Mouse (Mus musculus): ENCODE results near the gene Olfr586. TPM values are rescaled to one million over a fixed set of nuclear protein-coding genes. Genes with fewer than 3 reads are reported as not detected.

Olfr586 gene
- not detected in 2 replicates for polyA plus RNA-seq (2012; rRNA removed)

- TF ChIP-seq POLR2A (IDR thresholded peaks at IDR 0.05; ENCODE audit: borderline replicate concordance, extremely low read depth, insufficient read depth, insufficient read length, poor library complexity, severe bottlenecking) (no peak), CTCF (IDR thresholded peaks at IDR 0.05; ENCODE audit: borderline replicate concordance, extremely low read depth, insufficient read depth, insufficient read length) (no peak)
- no peak for DNase-seq (ENCODE audit: low read depth)
Observed at GRCm38 (mm10) chr7:103125538-103125937, at the start of gene Olfr586. TSS of gene Olfr586 (minus strand) at chr7:103125638.

GRCm38 (mm10) chr7:103169697-103170096 lies 44.3 kb upstream of the Olfr586 start:
- DNase-seq (ENCODE audit: low read depth) = no peak
- TF ChIP-seq CTCF (IDR thresholded peaks at IDR 0.05; ENCODE audit: borderline replicate concordance, extremely low read depth, insufficient read depth, insufficient read length) = no peak
- no peak for TF ChIP-seq POLR2A (IDR thresholded peaks at IDR 0.05; ENCODE audit: borderline replicate concordance, extremely low read depth, insufficient read depth, insufficient read length, poor library complexity, severe bottlenecking)

- no peak for TF ChIP-seq CTCF (IDR thresholded peaks at IDR 0.05; ENCODE audit: borderline replicate concordance, extremely low read depth, insufficient read depth, insufficient read length)
- no peak for TF ChIP-seq POLR2A (IDR thresholded peaks at IDR 0.05; ENCODE audit: borderline replicate concordance, extremely low read depth, insufficient read depth, insufficient read length, poor library complexity, severe bottlenecking)
- no peak for DNase-seq (ENCODE audit: low read depth)
Observed at GRCm38 (mm10) chr7:103156256-103156655, 30.8 kb upstream of the Olfr586 start, which contains the start of gene Olfr589. TSS of gene Olfr589 (minus strand) at chr7:103156356.

GRCm38 (mm10) chr7:103140579-103140978 lies 15.1 kb upstream of the Olfr586 start, which contains the start of gene Olfr588-ps1:
TSS of gene Olfr588-ps1 (plus strand) at chr7:103140879.
- no peak for TF ChIP-seq CTCF (IDR thresholded peaks at IDR 0.05; ENCODE audit: borderline replicate concordance, extremely low read depth, insufficient read depth, insufficient read length)
- no peak for TF ChIP-seq POLR2A (IDR thresholded peaks at IDR 0.05; ENCODE audit: borderline replicate concordance, extremely low read depth, insufficient read depth, insufficient read length, poor library complexity, severe bottlenecking)
- no peak for DNase-seq (ENCODE audit: low read depth)

- peak; percentile 1 for DNase-seq (ENCODE audit: low read depth)
- no peak for TF ChIP-seq POLR2A (IDR thresholded peaks at IDR 0.05; ENCODE audit: borderline replicate concordance, extremely low read depth, insufficient read depth, insufficient read length, poor library complexity, severe bottlenecking)
- TF ChIP-seq CTCF (IDR thresholded peaks at IDR 0.05; ENCODE audit: borderline replicate concordance, extremely low read depth, insufficient read depth, insufficient read length) = no peak
Observed at GRCm38 (mm10) chr7:103119406-103119805, 6.0 kb downstream of the Olfr586 start.

- DNase-seq (ENCODE audit: low read depth) = no peak
- TF ChIP-seq CTCF (IDR thresholded peaks at IDR 0.05; ENCODE audit: borderline replicate concordance, extremely low read depth, insufficient read depth, insufficient read length) = no peak
- TF ChIP-seq POLR2A (IDR thresholded peaks at IDR 0.05; ENCODE audit: borderline replicate concordance, extremely low read depth, insufficient read depth, insufficient read length, poor library complexity, severe bottlenecking) = no peak
Observed at GRCm38 (mm10) chr7:103097420-103097819, 28.0 kb downstream of the Olfr586 start, which contains the start of gene Olfr585. TSS of gene Olfr585 (plus strand) at chr7:103097720.

GRCm38 (mm10) chr7:103081585-103081984 lies 43.9 kb downstream of the Olfr586 start, which contains the start of gene Olfr584:
TSS of gene Olfr584 (plus strand) at chr7:103081885.
- DNase-seq (ENCODE audit: low read depth) = no peak
- TF ChIP-seq POLR2A (IDR thresholded peaks at IDR 0.05; ENCODE audit: borderline replicate concordance, extremely low read depth, insufficient read depth, insufficient read length, poor library complexity, severe bottlenecking) (no peak), CTCF (IDR thresholded peaks at IDR 0.05; ENCODE audit: borderline replicate concordance, extremely low read depth, insufficient read depth, insufficient read length) (no peak)

Other genes starting within 250 kb of the Olfr586 start
- gene Olfr568, start 248.5 kb downstream of the Olfr586 start, polyA plus RNA-seq (2012; rRNA removed) = not detected in 2 replicates
- gene Olfr569, start 234.8 kb downstream of the Olfr586 start, polyA plus RNA-seq (2012; rRNA removed) = not detected in 2 replicates
- not detected in 2 replicates for gene Olfr570, start 231.1 kb downstream of the Olfr586 start, polyA plus RNA-seq (2012; rRNA removed)
- gene Olfr571, start 208.1 kb downstream of the Olfr586 start, polyA plus RNA-seq (2012; rRNA removed) = not detected in 2 replicates
- not detected in 2 replicates for gene Olfr572, start 201.2 kb downstream of the Olfr586 start, polyA plus RNA-seq (2012; rRNA removed)
- gene Olfr573-ps1, start 183.1 kb downstream of the Olfr586 start, polyA plus RNA-seq (2012; rRNA removed) = not detected in 2 replicates
- gene Olfr574, start 177.2 kb downstream of the Olfr586 start, polyA plus RNA-seq (2012; rRNA removed) = 0.08 TPM in 1 of 2 replicates, not detected in the other
- gene Olfr575, start 166.9 kb downstream of the Olfr586 start, polyA plus RNA-seq (2012; rRNA removed) = not detected in 2 replicates
- not detected in 2 replicates for gene Olfr576, start 163.0 kb downstream of the Olfr586 start, polyA plus RNA-seq (2012; rRNA removed)
- not detected in 2 replicates for gene Olfr577, start 149.7 kb downstream of the Olfr586 start, polyA plus RNA-seq (2012; rRNA removed)
- gene Olfr578, start 136.3 kb downstream of the Olfr586 start, polyA plus RNA-seq (2012; rRNA removed) = not detected in 2 replicates
- gene Olfr582, start 87.6 kb downstream of the Olfr586 start, polyA plus RNA-seq (2012; rRNA removed) = not detected in 2 replicates
- gene Olfr583, start 74.3 kb downstream of the Olfr586 start, polyA plus RNA-seq (2012; rRNA removed) = not detected in 2 replicates
- gene Olfr584, start 43.8 kb downstream of the Olfr586 start, polyA plus RNA-seq (2012; rRNA removed) = not detected in 2 replicates
- not detected in 2 replicates for gene Olfr585, start 27.9 kb downstream of the Olfr586 start, polyA plus RNA-seq (2012; rRNA removed)
- gene Olfr588-ps1, start 15.2 kb upstream of the Olfr586 start, polyA plus RNA-seq (2012; rRNA removed) = not detected in 2 replicates
- not detected in 2 replicates for gene Olfr589, start 30.7 kb upstream of the Olfr586 start, polyA plus RNA-seq (2012; rRNA removed)
- not detected in 2 replicates for gene Olfr591, start 52.7 kb upstream of the Olfr586 start, polyA plus RNA-seq (2012; rRNA removed)
- gene Olfr592, start 59.2 kb upstream of the Olfr586 start, polyA plus RNA-seq (2012; rRNA removed) = not detected in 2 replicates
- not detected in 2 replicates for gene Olfr593, start 86.2 kb upstream of the Olfr586 start, polyA plus RNA-seq (2012; rRNA removed)
- not detected in 2 replicates for gene Olfr594, start 91.4 kb upstream of the Olfr586 start, polyA plus RNA-seq (2012; rRNA removed)
- gene Usp17ld, start 126.9 kb upstream of the Olfr586 start, polyA plus RNA-seq (2012; rRNA removed) = not detected in 2 replicates
- gene Olfr596, start 180.0 kb upstream of the Olfr586 start, polyA plus RNA-seq (2012; rRNA removed) = not detected in 2 replicates
- gene Olfr597, start 190.7 kb upstream of the Olfr586 start, polyA plus RNA-seq (2012; rRNA removed) = not detected in 2 replicates
- not detected in 2 replicates for gene Olfr598, start 197.9 kb upstream of the Olfr586 start, polyA plus RNA-seq (2012; rRNA removed)
- not detected in 2 replicates for gene Olfr599, start 210.3 kb upstream of the Olfr586 start, polyA plus RNA-seq (2012; rRNA removed)
- gene Olfr600, start 224.0 kb upstream of the Olfr586 start, polyA plus RNA-seq (2012; rRNA removed) = not detected in 2 replicates
- gene Olfr601, start 237.0 kb upstream of the Olfr586 start, polyA plus RNA-seq (2012; rRNA removed) = not detected in 2 replicates

Measured in brain, embryonic 14.5 days (tissue).